Mouse (Mus musculus) hindbrain, postnatal 0 days (tissue): ENCODE results near the gene Hist1h2ae. TPM values are rescaled to one million over a fixed set of nuclear protein-coding genes. Genes with fewer than 3 reads are reported as not detected.
"Not testable (repeated sequence)": the region's sequence is repeated elsewhere in the genome, so short reads cannot be mapped to it uniquely, and the experiment has no call there.

Experiments
- ATAC-seq: fragments of 200-750 bp; cut with Nextera tagmentation; 2 replicates; pipeline ENCODE4 v1.8.0; 2017; ENCODE audit warnings: mild to moderate bottlenecking, moderate TSS enrichment, moderate library complexity
- DNase-seq: peaks from one replicate; pipeline ENCODE4 v3.0.0-alpha.2; 2015; ENCODE audit warnings: low spot score
- H3K27ac ChIP-seq: fragments of 300-500 bp; sonication (generic); 2 replicates; pipeline ENCODE4 v1.5.1; 2014; ENCODE audit warnings: mild to moderate bottlenecking
- H3K27me3 ChIP-seq: fragments of 300-500 bp; sonication (generic); 2 replicates; pipeline ENCODE4 v1.6.1; 2014; ENCODE audit warnings: low read length, mixed read lengths; ENCODE audit not compliant: insufficient read depth
- H3K36me3 ChIP-seq: fragments of 300-500 bp; sonication (generic); 2 replicates; pipeline ENCODE4 v1.6.1; 2014; ENCODE audit warnings: low read length, mixed read lengths; ENCODE audit not compliant: insufficient read depth
- H3K4me1 ChIP-seq: fragments of 300-500 bp; sonication (generic); 2 replicates; pipeline ENCODE4 v1.6.1; 2014; ENCODE audit warnings: antibody characterized with exemption, low read length, mixed read lengths; ENCODE audit not compliant: insufficient read depth
- H3K4me2 ChIP-seq: fragments of 300-500 bp; sonication (generic); 2 replicates; pipeline ENCODE4 v1.6.1; 2014; ENCODE audit warnings: low read depth, mild to moderate bottlenecking, low read length, moderate library complexity, mixed read lengths
- H3K4me3 ChIP-seq: fragments of 300-500 bp; sonication (generic); 2 replicates; pipeline ENCODE4 v1.5.1; 2014; ENCODE audit warnings: low read length
- H3K9ac ChIP-seq: fragments of 300-500 bp; sonication (generic); replicated peaks from 2 replicates; pipeline ENCODE4 v1.6.1; 2014; ENCODE audit warnings: mild to moderate bottlenecking, low read length, moderate library complexity, mixed read lengths
- H3K9me3 ChIP-seq: fragments of 300-500 bp; sonication (generic); 2 replicates; pipeline ENCODE4 v1.6.1; 2016; ENCODE audit warnings: low read length, mixed read lengths
- CTCF ChIP-seq: IDR thresholded peaks from 2 replicates; pipeline ENCODE4 v1.5.1; 2016; ENCODE audit warnings: antibody characterized with exemption, control low read depth, low read depth
- WGBS: fragments of 180-500 bp; shearing (Covaris S2); extraction: QIAGEN DNeasy Blood & Tissue Kit; methylation state at CpG from one replicate; pipeline ENCODE4 v1.1.7; 2014; 5-methylcytosine and 5-hydroxymethylcytosine counted together
- polyA plus RNA-seq: library from polyadenylated mRNA; unstranded; fragments of >200 nt; fragmentation: Nextera tagmentation; extraction: Ambion mirVana; gene quantifications from 2 replicates; pipeline ENCODE4 v1.2.1, GENCODE M21; 2015
- total RNA-seq: library from RNA; depleted of rRNA; stranded (reverse); fragments of >200 nt; gene quantifications from 2 replicates; pipeline ENCODE4 v1.2.3, GENCODE M21; 2014

Hist1h2ae gene
- total and polyA plus RNA-seq, 2 experiments from 2014 or later, result 12.2 to 221 TPM

DNA sequence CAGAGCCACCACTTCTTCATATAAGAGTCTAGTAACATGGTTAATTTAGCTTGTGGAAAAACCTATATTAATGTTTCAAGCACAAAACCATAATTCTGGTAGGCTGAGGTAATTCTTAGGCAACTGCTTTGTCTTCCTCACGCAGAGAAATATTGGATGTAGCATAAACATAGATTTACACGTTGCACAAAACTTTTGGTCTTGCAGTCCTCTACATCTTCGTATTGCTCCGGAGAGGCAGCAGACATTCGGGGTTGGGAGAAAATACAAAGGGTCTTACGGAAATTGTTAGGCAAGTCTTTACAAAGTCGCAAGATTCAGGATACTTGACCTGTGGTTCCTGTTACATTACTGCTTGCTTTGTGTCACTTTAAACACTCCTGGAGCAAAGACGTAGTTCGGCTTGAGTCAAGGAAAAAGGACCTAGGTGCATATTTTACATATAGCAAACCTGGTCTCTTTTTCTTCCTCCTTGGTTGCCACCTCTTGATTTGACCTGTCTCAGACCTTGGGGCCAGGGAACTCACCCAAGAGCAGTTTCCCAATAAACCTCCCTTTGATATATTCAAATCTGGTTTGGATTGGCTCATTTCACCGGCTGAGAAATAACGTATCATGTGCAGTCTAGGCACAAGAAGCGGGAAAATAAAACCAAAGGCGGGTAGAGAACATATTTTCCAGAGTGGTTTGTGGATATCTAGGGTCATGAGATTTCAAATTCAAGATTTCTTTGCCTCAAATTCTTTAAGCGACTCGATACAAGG, 36.5 kb downstream of the Hist1h2ae start:
- no peaks in the 10 kb centered on the region for H3K36me3 ChIP-seq
- no peak for TF ChIP-seq CTCF
- H3K4me3 ChIP-seq, result peak overlapping the region; percentile 49
- peak overlapping the region; percentile 64; the same call in 1 of the 2 replicates for H3K27ac ChIP-seq
- no peaks in the 10 kb centered on the region for H3K27me3 ChIP-seq
- no peak for DNase-seq
- H3K9ac ChIP-seq, result peak overlapping the region; percentile 25; the same call in 1 of the 2 replicates
- 0 out of 2 replicates have a peak, but pooled peaks have one; percentile 10 for ATAC-seq
- H3K4me2 ChIP-seq, result peak overlapping the region; percentile 61
- peaks cover 7% of the 10 kb centered on the region; the same call in 1 of the 2 replicates for H3K4me1 ChIP-seq
- under 1% methylated on average over 15 of the region's 15 CpGs for WGBS
- no peaks in the 10 kb centered on the region for H3K9me3 ChIP-seq

DNA sequence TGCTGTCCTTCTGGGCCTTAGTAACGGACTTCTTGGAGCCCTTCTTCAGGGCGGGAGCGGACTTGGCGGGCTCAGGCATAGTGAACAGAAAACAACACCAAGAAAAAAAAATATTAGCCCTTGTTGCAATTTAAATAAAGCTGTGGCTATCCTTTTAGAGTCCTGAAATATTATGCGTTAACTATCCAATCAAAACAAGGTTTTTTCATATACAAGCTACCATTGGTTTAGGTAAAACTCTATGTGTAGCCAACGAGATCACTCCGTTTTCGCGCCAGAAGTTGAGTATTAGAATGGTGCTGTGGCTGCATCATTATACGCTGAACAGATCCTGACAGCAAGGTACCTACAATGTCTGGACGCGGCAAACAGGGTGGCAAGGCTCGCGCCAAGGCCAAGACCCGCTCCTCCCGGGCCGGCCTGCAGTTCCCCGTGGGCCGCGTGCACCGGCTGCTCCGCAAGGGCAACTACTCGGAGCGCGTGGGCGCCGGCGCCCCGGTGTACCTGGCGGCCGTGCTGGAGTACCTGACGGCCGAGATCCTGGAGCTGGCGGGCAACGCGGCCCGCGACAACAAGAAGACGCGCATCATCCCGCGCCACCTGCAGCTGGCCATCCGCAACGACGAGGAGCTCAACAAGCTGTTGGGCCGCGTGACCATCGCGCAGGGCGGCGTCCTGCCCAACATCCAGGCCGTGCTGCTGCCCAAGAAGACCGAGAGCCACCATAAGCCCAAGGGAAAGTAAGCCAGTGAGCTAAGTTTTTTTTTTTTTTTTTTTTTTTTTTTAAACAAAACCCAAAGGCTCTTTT, 37.3 kb downstream of the Hist1h2ae start, which contains the start of gene Hist1h2af:
Hist1h2af (plus strand) TSS at position 347 of the 808 bp plus-strand sequence.
- H3K36me3 ChIP-seq, H3K4me1 ChIP-seq, H3K27me3 ChIP-seq, H3K9me3 ChIP-seq: not testable (repeated sequence)
- peak; percentile 54 for ATAC-seq
- H3K9ac ChIP-seq, result peak within 1 kb of the TSS; percentile 25; the same call in 1 of the 2 replicates
- WGBS, result under 1% methylated on average over 25 of the region's 53 CpGs
- H3K27ac ChIP-seq, result peak within 1 kb of the TSS; percentile 64
- peak within 1 kb of the TSS; percentile 49 for H3K4me3 ChIP-seq
- peak; percentile 94 for DNase-seq
- peak within 1 kb of the TSS; percentile 61 for H3K4me2 ChIP-seq

GRCm38 (mm10) chr13:23532262-23533075, 38.6 kb downstream of the Hist1h2ae start:
- 25% methylated on average over 9 of the region's 9 CpGs for WGBS
- Histone ChIP-seq H3K27me3 (no peaks in the 10 kb centered on the region), H3K36me3 (no peaks in the 10 kb centered on the region), H3K9ac (peak overlapping the region; percentile 54; the same call in 1 of the 2 replicates), H3K27ac (peak overlapping the region; percentile 87; the same call in 1 of the 2 replicates), H3K4me3 (peak overlapping the region; percentile 40; the same call in 1 of the 2 replicates), H3K4me2 (peak overlapping the region; percentile 61), H3K4me1 (peaks cover 7% of the 10 kb centered on the region; the same call in 1 of the 2 replicates), H3K9me3 (no peaks in the 10 kb centered on the region)
- no peak for TF ChIP-seq CTCF
- DNase-seq (no peak), ATAC-seq (no peak)

DNA sequence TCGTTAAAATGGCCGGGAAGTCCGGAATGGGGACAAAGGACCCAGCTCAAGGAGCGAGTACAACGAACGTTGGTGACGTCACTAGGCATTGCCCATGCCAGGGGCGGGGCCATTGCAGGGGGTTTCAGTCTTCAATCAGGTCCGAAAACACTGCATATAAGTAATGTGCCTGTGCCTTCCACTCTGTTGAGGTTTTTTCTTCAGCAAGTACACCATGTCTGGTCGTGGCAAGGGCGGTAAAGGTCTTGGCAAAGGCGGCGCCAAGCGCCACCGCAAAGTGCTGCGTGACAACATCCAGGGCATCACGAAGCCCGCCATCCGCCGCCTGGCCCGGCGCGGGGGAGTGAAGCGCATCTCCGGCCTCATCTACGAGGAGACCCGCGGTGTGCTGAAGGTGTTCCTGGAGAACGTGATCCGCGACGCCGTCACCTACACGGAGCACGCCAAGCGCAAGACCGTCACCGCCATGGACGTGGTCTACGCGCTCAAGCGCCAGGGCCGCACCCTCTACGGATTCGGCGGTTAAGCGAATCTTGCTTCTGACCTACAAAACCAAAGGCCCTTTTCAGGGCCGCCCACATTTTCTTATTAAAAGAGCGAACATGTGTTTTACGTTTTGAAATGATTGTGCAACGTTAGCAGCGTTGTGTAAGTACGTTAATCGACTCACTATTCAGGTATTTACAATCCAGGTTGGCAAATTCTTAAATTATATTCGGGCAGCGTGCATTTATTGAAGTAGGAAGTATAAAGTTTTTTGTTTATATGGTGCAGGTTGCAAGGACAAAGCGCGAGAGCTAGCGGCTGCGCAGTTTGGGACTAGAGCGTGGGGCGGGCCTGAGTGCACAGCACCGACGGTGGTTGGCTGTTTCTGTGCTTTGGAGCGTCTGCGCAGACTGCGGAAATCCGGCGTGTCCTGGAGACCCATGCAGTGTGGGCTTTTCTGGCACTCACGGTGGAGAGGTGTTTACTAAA, 39.8 kb downstream of the Hist1h2ae start, which contains the start of gene Hist1h4h:
Hist1h4h (plus strand) TSS at position 150 of the 975 bp plus-strand sequence.
- DNase-seq (peak; percentile 99), ATAC-seq (peak; percentile 88)
- under 1% methylated on average over 54 of the region's 70 CpGs for WGBS
- peak within 1 kb of the TSS; percentile 54 for H3K9ac ChIP-seq
- no peaks in the 10 kb centered on the region for H3K9me3 ChIP-seq
- H3K36me3 ChIP-seq, result no peaks in the 10 kb centered on the region
- peak within 1 kb of the TSS; percentile 61 for H3K4me2 ChIP-seq
- H3K27me3 ChIP-seq, result no peaks in the 10 kb centered on the region
- no peak for TF ChIP-seq CTCF
- H3K4me3 ChIP-seq, result peak within 1 kb of the TSS; percentile 40
- peak within 1 kb of the TSS; percentile 87 for H3K27ac ChIP-seq
- H3K4me1 ChIP-seq, result peaks cover 7% of the 10 kb centered on the region; the same call in 1 of the 2 replicates

DNA sequence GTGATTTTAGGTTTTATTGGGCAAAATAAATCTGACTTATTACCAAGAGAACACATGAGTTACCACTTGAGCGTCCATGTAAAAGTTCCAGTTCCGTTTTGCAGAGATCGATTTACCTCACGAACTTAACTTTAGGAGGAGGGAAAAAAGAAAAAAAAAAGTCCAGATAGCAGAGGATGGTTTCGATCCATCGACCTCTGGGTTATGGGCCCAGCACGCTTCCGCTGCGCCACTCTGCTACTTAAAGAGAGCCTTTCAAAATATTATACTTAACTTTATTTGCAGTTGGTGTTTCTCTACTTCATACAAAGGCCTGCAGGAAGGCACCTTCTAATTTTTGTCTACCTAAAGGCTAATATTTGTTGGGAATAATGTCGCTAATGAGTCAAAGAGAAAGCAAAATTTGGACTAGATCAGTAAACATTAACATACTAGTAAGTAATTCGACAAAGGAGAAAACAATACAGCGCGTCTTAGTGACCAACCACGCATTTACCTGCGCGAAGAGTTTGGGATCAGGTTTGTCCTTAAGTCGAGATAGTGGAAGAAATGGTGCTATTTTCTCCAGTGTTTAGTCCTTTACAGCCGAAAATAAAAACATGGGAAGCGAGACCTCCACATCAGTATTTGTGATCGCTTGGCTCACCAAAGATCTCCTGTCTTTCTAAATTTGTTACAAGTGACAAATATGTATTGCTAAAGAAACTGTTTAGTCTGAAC, 40.7 kb downstream of the Hist1h2ae start:
- Histone ChIP-seq H3K9me3 (no peaks in the 10 kb centered on the region), H3K4me1 (peaks cover 7% of the 10 kb centered on the region; the same call in 1 of the 2 replicates), H3K36me3 (no peaks in the 10 kb centered on the region), H3K4me3 (peak overlapping the region; percentile 40), H3K4me2 (peak overlapping the region; percentile 61), H3K27me3 (no peaks in the 10 kb centered on the region), H3K9ac (peak overlapping the region; percentile 54), H3K27ac (peak overlapping the region; percentile 87)
- under 1% methylated on average over 20 of the region's 20 CpGs for WGBS
- ATAC-seq (no peak), DNase-seq (peak; percentile 72)
- no peak for TF ChIP-seq CTCF
